Mouse (Mus musculus): ENCODE results near the gene Shisa2. TPM values are rescaled to one million over a fixed set of nuclear protein-coding genes. Genes with fewer than 3 reads are reported as not detected.

Shisa2 gene
- polyA plus RNA-seq, 2 experiments, result 0.17 to 0.36 TPM

DNA sequence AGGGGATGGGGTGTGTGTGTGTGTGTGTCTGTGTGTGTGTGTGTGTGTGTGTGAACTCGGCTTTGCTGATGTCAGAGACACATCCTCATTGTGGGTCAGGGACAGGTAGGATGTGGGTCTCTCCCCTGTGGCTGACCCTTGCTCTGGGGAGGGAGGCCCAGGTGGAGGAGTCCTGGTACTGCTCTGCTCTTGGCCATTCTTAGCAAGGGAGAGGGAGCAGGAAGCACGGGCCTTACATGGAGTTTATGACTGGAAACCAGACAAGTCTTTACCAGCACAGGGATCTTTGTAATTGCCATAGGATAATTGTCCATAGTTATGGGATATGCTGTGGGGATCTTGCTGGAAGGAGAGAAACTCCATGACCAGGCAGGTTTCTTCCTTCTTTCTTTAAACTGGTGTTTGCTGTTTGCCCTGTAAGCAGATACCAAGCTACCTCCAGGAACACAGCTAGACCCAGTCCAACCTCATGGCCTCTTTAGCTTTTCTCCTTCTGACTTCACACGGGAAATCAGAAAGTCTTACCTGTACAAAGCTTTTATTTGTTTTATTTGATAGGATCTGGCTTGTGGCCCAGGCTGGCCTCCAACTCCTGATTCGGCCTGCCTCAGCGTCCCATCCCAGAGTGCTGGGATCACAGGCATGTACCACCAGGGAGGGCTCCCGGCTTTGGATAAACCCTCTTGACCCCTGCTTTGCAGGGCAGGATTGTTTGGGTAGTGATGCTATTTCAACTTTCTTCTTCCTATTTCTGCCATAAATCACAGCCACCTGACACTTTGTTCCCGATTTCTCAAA is 14.0 kb downstream of the Shisa2 start:
- peaks cover 0 to 6% of the 10 kb centered on the region in 2 experiments; a peak in 2 of 4 replicates for H3K4me1 ChIP-seq (replicated peaks; ENCODE audit: control insufficient read depth in 2 of 2, insufficient read depth in 2 of 2, low read length in 1 of 2)
- H3K4me2 ChIP-seq (ENCODE audit: low read depth), result no peak overlapping the region
- H3K27me3 ChIP-seq (ENCODE audit: control insufficient read depth, insufficient read depth, low read length), result no peaks in the 10 kb centered on the region
- no peaks in the 10 kb centered on the region for H3K9me3 ChIP-seq (ENCODE audit: control insufficient read depth, low read length)
- H3K9ac ChIP-seq (replicated peaks), result no peak overlapping the region
- H3K27ac ChIP-seq, result no peak overlapping the region
- no peak for TF ChIP-seq EP300 (IDR thresholded peaks at IDR 0.05; ENCODE audit: low read depth)
- no peak for TF ChIP-seq CTCF (IDR thresholded peaks at IDR 0.05; ENCODE audit: low read depth)
- H3K36me3 ChIP-seq (replicated peaks; ENCODE audit: control insufficient read depth, insufficient read depth, low read depth), result no peaks in the 10 kb centered on the region
- ATAC-seq (ENCODE audit: insufficient read depth) (no peak), DNase-seq (ENCODE audit: low read depth in 3 of 3, low spot score in 3 of 3) (no peak)
- no peak overlapping the region for H3K4me3 ChIP-seq (ENCODE audit: insufficient read depth in 1 of 2, low read depth in 2 of 2, low read length in 2 of 2)
- 53% methylated on average over 7 of the region's 7 CpGs for WGBS (ENCODE audit: insufficient replicate concordance)

DNA sequence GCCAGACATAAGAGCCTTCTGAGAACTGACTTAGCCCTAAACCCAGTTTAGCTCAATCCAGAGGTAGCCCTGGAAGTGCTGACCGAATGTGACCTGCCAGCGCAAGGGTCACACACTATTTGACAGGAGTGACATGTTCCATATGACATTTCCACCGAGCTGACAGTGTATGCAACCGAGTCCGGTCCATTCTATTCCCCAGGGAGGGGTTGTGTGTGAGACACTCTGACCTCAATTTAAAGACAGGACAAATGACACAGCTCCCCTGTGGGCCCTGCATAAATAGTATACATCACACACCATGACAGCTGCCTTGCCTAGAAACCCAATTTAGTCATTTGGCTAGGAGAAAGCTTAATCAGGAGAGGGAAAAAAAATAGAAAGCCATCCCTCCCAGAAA is 16.7 kb downstream of the Shisa2 start:
- no peak for TF ChIP-seq CTCF (IDR thresholded peaks at IDR 0.05; ENCODE audit: low read depth)
- no peak for TF ChIP-seq EP300 (IDR thresholded peaks at IDR 0.05; ENCODE audit: low read depth)
- 60% methylated on average over 5 of the region's 5 CpGs for whole genome bisulfite sequencing (ENCODE audit: insufficient replicate concordance)
- Histone ChIP-seq H3K4me2 (ENCODE audit: low read depth) (no peak overlapping the region), H3K9ac (replicated peaks) (no peak overlapping the region), H3K27me3 (ENCODE audit: control insufficient read depth, insufficient read depth, low read length) (no peaks in the 10 kb centered on the region), H3K4me1 (replicated peaks; ENCODE audit: control insufficient read depth in 2 of 2, insufficient read depth in 2 of 2, low read length in 1 of 2) (peaks cover 0 to 10% of the 10 kb centered on the region in 2 experiments; a peak in 2 of 4 replicates), H3K27ac (no peak overlapping the region), H3K36me3 (replicated peaks; ENCODE audit: control insufficient read depth, insufficient read depth, low read depth) (no peaks in the 10 kb centered on the region), H3K9me3 (ENCODE audit: control insufficient read depth, low read length) (no peaks in the 10 kb centered on the region), H3K4me3 (ENCODE audit: insufficient read depth in 1 of 2, low read depth in 2 of 2, low read length in 2 of 2) (no peak overlapping the region)
- ATAC-seq (ENCODE audit: insufficient read depth) (no peak), DNase-seq (ENCODE audit: low read depth in 3 of 3, low spot score in 3 of 3) (no peak)

DNA sequence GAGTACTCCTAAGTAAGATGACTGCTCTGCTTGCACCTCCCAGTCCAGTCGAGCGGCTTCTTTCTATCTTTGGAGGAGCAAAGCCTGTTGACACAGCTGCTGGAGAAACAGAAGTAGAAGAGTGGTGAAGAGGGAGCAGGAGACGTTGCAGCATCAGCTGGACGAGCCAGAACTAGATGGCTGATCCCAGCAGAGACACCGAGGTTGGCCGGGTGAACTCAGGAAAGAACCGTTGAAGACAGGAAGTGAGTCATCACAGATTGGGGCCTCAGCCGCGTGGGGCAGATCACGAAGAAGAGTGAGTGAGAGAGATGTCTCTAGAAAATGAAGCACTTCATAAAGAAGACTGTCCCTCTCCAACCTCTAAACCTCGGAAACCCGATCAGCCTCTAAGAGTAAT is 18.5 kb downstream of the Shisa2 start:
- ATAC-seq (ENCODE audit: insufficient read depth), result no peak
- Histone ChIP-seq H3K36me3 (replicated peaks; ENCODE audit: control insufficient read depth, insufficient read depth, low read depth) (no peaks in the 10 kb centered on the region), H3K9me3 (ENCODE audit: control insufficient read depth, low read length) (no peaks in the 10 kb centered on the region), H3K4me1 (replicated peaks; ENCODE audit: control insufficient read depth in 2 of 2, insufficient read depth in 2 of 2, low read length in 1 of 2) (peaks cover 0 to 10% of the 10 kb centered on the region in 2 experiments; a peak in 2 of 4 replicates), H3K9ac (replicated peaks) (no peak overlapping the region), H3K4me2 (ENCODE audit: low read depth) (no peak overlapping the region), H3K27ac (no peak overlapping the region), H3K27me3 (ENCODE audit: control insufficient read depth, insufficient read depth, low read length) (no peaks in the 10 kb centered on the region), H3K4me3 (ENCODE audit: insufficient read depth in 1 of 2, low read depth in 2 of 2, low read length in 2 of 2) (no peak overlapping the region)
- no peak for DNase-seq (ENCODE audit: low read depth in 3 of 3, low spot score in 3 of 3)
- WGBS (ENCODE audit: insufficient replicate concordance), result 11% methylated on average over 12 of the region's 12 CpGs
- TF ChIP-seq CTCF (IDR thresholded peaks at IDR 0.05; ENCODE audit: low read depth) (no peak), EP300 (IDR thresholded peaks at IDR 0.05; ENCODE audit: low read depth) (no peak)

DNA sequence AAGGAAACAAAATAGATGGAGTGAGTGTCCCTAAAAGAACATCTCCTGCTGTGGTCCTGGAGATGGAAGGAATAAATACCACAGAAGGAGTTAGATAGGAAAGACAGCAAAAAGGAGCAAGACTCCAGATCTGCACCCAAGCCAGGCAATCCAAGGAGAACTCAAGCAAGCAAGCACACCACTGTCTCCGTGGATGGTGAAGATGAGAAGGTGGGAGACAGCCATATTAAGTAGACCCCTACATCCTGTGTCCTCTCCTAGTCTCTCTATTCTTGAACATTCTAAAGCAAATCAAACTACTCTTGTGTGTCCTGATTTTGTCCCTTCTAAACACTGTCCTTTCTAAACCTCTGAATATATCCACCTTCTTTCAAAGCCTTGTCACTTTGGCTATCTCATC is 19.1 kb downstream of the Shisa2 start:
- Histone ChIP-seq H3K4me2 (ENCODE audit: low read depth) (no peak overlapping the region), H3K9ac (replicated peaks) (no peak overlapping the region), H3K9me3 (ENCODE audit: control insufficient read depth, low read length) (no peaks in the 10 kb centered on the region), H3K4me1 (replicated peaks; ENCODE audit: control insufficient read depth in 2 of 2, insufficient read depth in 2 of 2, low read length in 1 of 2) (peaks cover 0 to 10% of the 10 kb centered on the region in 2 experiments; a peak in 2 of 4 replicates), H3K36me3 (replicated peaks; ENCODE audit: control insufficient read depth, insufficient read depth, low read depth) (no peaks in the 10 kb centered on the region), H3K27me3 (ENCODE audit: control insufficient read depth, insufficient read depth, low read length) (no peaks in the 10 kb centered on the region), H3K4me3 (ENCODE audit: insufficient read depth in 1 of 2, low read depth in 2 of 2, low read length in 2 of 2) (no peak overlapping the region), H3K27ac (no peak overlapping the region)
- DNase-seq (ENCODE audit: low read depth in 3 of 3, low spot score in 3 of 3) (no peak), ATAC-seq (ENCODE audit: insufficient read depth) (no peak)
- no peak for TF ChIP-seq CTCF (IDR thresholded peaks at IDR 0.05; ENCODE audit: low read depth)
- no peak for TF ChIP-seq EP300 (IDR thresholded peaks at IDR 0.05; ENCODE audit: low read depth)
- WGBS (ENCODE audit: insufficient replicate concordance), result 64% methylated on average over 1 of the region's 1 CpGs

DNA sequence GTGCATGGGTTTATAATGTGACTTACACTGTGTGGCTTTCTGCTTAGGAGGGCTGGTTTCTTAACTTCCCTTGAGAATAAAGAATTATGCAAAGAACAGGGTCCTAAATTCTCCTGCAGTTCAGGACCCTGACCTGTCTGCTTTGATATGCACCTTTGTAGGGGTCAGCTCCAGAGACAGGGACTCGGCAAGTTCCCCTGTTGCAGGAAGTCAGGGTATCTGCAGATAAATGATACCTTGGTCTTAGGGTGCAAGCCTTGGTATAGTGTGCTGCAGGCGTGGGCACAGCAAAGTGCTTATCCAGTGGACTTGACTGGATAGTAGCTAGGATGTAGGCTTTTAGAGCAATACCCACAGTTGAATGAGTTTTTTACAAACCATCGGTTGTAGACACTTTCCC is 19.8 kb downstream of the Shisa2 start:
- Histone ChIP-seq H3K27me3 (ENCODE audit: control insufficient read depth, insufficient read depth, low read length) (no peaks in the 10 kb centered on the region), H3K4me1 (replicated peaks; ENCODE audit: control insufficient read depth in 2 of 2, insufficient read depth in 2 of 2, low read length in 1 of 2) (peaks cover 0 to 10% of the 10 kb centered on the region in 2 experiments; a peak in 2 of 4 replicates), H3K9ac (replicated peaks) (no peak overlapping the region), H3K9me3 (ENCODE audit: control insufficient read depth, low read length) (no peaks in the 10 kb centered on the region), H3K4me3 (ENCODE audit: insufficient read depth in 1 of 2, low read depth in 2 of 2, low read length in 2 of 2) (no peak overlapping the region), H3K36me3 (replicated peaks; ENCODE audit: control insufficient read depth, insufficient read depth, low read depth) (no peaks in the 10 kb centered on the region), H3K4me2 (ENCODE audit: low read depth) (no peak overlapping the region), H3K27ac (no peak overlapping the region)
- ATAC-seq (ENCODE audit: insufficient read depth), result no peak
- TF ChIP-seq EP300 (IDR thresholded peaks at IDR 0.05; ENCODE audit: low read depth), result no peak
- no peak for TF ChIP-seq CTCF (IDR thresholded peaks at IDR 0.05; ENCODE audit: low read depth)
- 32% methylated on average over 3 of the region's 3 CpGs for WGBS (ENCODE audit: insufficient replicate concordance)
- no peak for DNase-seq (ENCODE audit: low read depth in 3 of 3, low spot score in 3 of 3)

Measured in liver, embryonic 14.5 days (tissue).